Mouse (Mus musculus) brown adipose tissue, adult 24 weeks (tissue): ENCODE results near the gene 2310057M21Rik. TPM values are rescaled to one million over a fixed set of nuclear protein-coding genes. Genes with fewer than 3 reads are reported as not detected.

Source experiments
- polyA plus RNA-seq: library from polyadenylated mRNA; stranded (reverse); fragments of >200 nt; gene quantifications from 2 replicates; pipeline ENCODE4 v1.2.4, GENCODE M21; 2012; ENCODE audit not compliant: missing spikeins, insufficient read depth, insufficient read length

Gene 2310057M21Rik
- polyA plus RNA-seq, 1 experiment, result 7.6 TPM

Other genes with a start within 250 kb of the 2310057M21Rik start
- not detected in 2 replicates for gene 4933402N03Rik, start 216.4 kb downstream of the 2310057M21Rik start, polyA plus RNA-seq
- gene 5430419D17Rik, start 188.4 kb downstream of the 2310057M21Rik start, polyA plus RNA-seq, result not detected in 2 replicates
- not detected in 2 replicates for gene Cuzd1, start 40.5 kb downstream of the 2310057M21Rik start, polyA plus RNA-seq
- gene Fam24b, start 33.2 kb downstream of the 2310057M21Rik start, polyA plus RNA-seq, result not detected in 2 replicates
- not detected in 2 replicates for gene Fam24a, start 28.9 kb downstream of the 2310057M21Rik start, polyA plus RNA-seq
- 58.6 and 109 TPM in 2 replicates for gene Pstk, start 8.4 kb upstream of the 2310057M21Rik start, polyA plus RNA-seq
- gene Ikzf5, start 47.8 kb upstream of the 2310057M21Rik start, polyA plus RNA-seq, result 12.8 and 16.4 TPM in 2 replicates
- 240 and 287 TPM in 2 replicates for gene Acadsb, start 47.8 kb upstream of the 2310057M21Rik start, polyA plus RNA-seq
- not detected in 2 replicates for gene Hmx3, start 180.1 kb upstream of the 2310057M21Rik start, polyA plus RNA-seq
- not detected in 2 replicates for gene Hmx2, start 186.0 kb upstream of the 2310057M21Rik start, polyA plus RNA-seq
- gene Bub3, start 197.5 kb upstream of the 2310057M21Rik start, polyA plus RNA-seq, result 28.4 and 36.7 TPM in 2 replicates